Mouse (Mus musculus): ENCODE measurements at regions not wholly inside any gene's neighbourhood (a gene's known extent, or its start where the extent isn't known, plus 50 kb on each side); places are given as distances from the start of the nearest gene placed in this dataset.
A peak's percentile ranks its signal among the peaks of the same experiment; 100 is the strongest.

DNA sequence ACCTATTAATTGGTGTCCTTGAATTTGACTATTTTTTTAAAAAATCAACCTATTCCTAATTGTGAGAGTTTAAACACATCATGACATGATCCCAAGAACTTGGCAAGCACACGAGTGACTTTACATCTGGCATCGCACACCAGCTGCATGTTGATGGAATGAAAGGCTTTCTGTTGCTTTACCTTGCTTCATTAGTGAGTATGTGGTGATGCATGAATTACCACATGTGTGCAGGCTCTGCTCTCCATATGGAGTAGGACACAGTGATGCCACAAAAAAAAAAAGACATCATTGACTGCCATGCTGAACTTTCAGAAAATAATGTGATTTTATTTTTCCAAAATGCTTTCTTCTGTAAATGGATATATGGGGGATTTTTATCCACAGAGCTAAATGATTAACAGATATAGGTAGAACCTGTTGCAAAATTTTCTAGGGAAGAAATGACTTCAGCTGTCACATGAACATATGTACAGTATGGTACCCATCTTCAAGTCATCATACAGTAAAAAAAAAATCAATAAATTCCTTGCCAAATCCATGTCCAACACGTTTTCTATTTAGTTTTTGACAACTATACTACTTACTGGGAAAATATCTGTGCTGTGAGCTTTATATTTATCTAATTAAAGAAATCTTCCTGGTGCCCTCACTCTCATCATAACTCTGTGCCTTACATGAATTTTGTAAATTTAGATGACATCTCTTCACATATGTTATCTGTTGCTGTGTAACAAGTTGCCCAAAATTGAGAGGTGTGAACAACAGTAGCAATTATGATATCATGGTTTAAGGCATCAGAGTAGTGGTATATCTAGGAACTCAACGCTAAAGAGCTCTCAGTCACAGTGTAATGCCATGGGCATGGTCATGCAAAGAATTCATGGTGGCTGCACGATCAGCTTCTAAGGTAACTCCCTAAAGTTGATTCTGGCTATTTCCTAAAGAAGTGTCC, 84.0 kb upstream of the Arrdc3 start:
- no peak for DNase-seq (ENCODE audit: low spot score)

DNA sequence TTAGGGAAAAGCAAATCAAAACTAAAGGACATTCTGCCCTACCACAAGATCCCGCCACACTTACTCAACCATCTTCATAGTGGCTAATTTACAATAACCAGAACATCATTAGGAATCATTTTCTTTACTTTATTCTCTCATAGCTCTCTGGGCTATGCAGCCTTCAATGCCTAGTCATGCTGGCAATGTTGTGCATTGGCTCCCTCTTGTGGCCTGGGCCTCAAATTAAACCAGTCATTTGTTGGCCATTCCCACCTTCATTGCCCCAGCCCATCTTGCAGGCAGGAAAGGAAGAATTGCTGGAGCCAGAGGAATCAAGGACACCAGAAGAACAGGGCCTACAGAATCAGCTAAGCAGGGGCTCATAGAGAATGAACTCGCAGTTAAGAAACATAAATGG, 77.0 kb upstream of the Arrdc3 start:
- no peak for DNase-seq (ENCODE audit: low spot score)

DNA sequence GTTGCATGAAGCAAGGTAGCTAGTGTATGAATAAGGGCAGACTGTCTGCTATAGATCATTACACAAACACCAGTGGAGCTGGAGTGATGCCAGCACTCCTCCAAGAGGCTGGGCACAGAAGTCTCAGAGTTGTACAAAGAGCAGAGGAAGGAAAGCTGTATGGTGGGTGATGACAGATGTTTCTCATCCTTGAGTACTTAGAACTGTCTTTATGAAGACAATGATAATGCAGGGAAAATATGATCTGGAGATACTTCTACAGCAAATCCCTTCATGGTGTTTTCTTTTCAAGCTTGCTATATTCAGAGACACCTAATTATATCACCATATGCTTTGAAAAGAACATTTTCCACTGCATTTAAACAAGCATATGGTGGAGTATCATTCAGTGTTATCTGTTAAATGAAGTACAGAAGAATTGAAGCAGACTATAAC, 56.1 kb upstream of the Arrdc3 start:
- DNase-seq (ENCODE audit: low spot score): peak; percentile 11

All from layer of hippocampus, adult 9-10 months (tissue).